Mouse (Mus musculus): ENCODE results near the gene Hoxc11. TPM values are rescaled to one million over a fixed set of nuclear protein-coding genes. Genes with fewer than 3 reads are reported as not detected.
A peak's percentile ranks its signal among the peaks of the same experiment; 100 is the strongest.

Hoxc11 gene
- total RNA-seq, 2 experiments from 2014 or later: not detected

GRCm38 (mm10) chr15:102963671-102964640, 9.7 kb downstream of the Hoxc11 start:
- DNase-seq: peak; percentile 26 to 47
- intact Hi-C loops (cut with DNase I): no loop called here

- intact Hi-C loops (cut with DNase I): no loop called here
- DNase-seq: no peak
Observed at GRCm38 (mm10) chr15:102965003-102965891, 11.0 kb downstream of the Hoxc11 start.

GRCm38 (mm10) chr15:102965892-102966775, 11.9 kb downstream of the Hoxc11 start:
- intact Hi-C loops (cut with DNase I): no loop called here

GRCm38 (mm10) chr15:102966776-102967311, 12.6 kb downstream of the Hoxc11 start, which contains the start of gene Hoxc10:
Hoxc10 (plus strand) TSS chr15:102966796.
- DNase-seq: no peak
- intact Hi-C loops (cut with DNase I): no loop called here

More at GRCm38 (mm10) chr15:102965892-102966775, 11.9 kb downstream of the Hoxc11 start:
- peak; percentile 44 to 72 for DNase-seq

GRCm38 (mm10) chr15:102967312-102967510, 13.0 kb downstream of the Hoxc11 start, which contains the start of gene Hoxc5:
Hoxc5 (plus strand) TSS chr15:102967443.
- DNase-seq: no peak
- intact Hi-C loops (cut with DNase I): no loop called here

- intact Hi-C loops (cut with DNase I): no loop called here
- no peak for DNase-seq
Observed at GRCm38 (mm10) chr15:102967511-102968397, 13.5 kb downstream of the Hoxc11 start.

- intact Hi-C loops (cut with DNase I): no loop called here
- no peak for DNase-seq
Observed at GRCm38 (mm10) chr15:102969296-102969695, 15.1 kb downstream of the Hoxc11 start.

GRCm38 (mm10) chr15:102970740-102971139, 16.5 kb downstream of the Hoxc11 start:
- DNase-seq: no peak
- intact Hi-C loops (cut with DNase I): loop anchor here (2.0 kb wide), 1 partner anchor 210 kb away; no protein-coding TSS in a partner anchor

GRCm38 (mm10) chr15:102972254-102972653, 18.0 kb downstream of the Hoxc11 start:
- DNase-seq: no peak
- intact Hi-C loops (cut with DNase I): no loop called here

- DNase-seq: no peak
- intact Hi-C loops (cut with DNase I): no loop called here
Observed at GRCm38 (mm10) chr15:102972753-102973152, 18.5 kb downstream of the Hoxc11 start.

GRCm38 (mm10) chr15:102975034-102975433, 20.8 kb downstream of the Hoxc11 start:
- intact Hi-C loops (cut with DNase I): no loop called here
- no peak for DNase-seq

GRCm38 (mm10) chr15:102975688-102976111, 21.5 kb downstream of the Hoxc11 start:
- intact Hi-C loops (cut with DNase I): no loop called here

GRCm38 (mm10) chr15:102976171-102976570, 21.9 kb downstream of the Hoxc11 start, which contains the start of gene Hoxc9:
Hoxc9 (plus strand) TSS chr15:102976439.
- intact Hi-C loops (cut with DNase I): no loop called here
- DNase-seq: no peak

More at GRCm38 (mm10) chr15:102975688-102976111, 21.5 kb downstream of the Hoxc11 start:
- no peak for DNase-seq

- DNase-seq: no peak
- intact Hi-C loops (cut with DNase I): no loop called here
Observed at GRCm38 (mm10) chr15:102976631-102977422, 22.6 kb downstream of the Hoxc11 start.

- intact Hi-C loops (cut with DNase I): no loop called here
- DNase-seq: no peak
Observed at GRCm38 (mm10) chr15:102977423-102977974, 23.3 kb downstream of the Hoxc11 start.

- no peak for DNase-seq
- intact Hi-C loops (cut with DNase I): no loop called here
Observed at GRCm38 (mm10) chr15:102978615-102979515, 24.6 kb downstream of the Hoxc11 start.

GRCm38 (mm10) chr15:102979936-102980335, 25.7 kb downstream of the Hoxc11 start:
- intact Hi-C loops (cut with DNase I): loop anchor here (10.0 kb wide), 1 partner anchor 335 kb away; the partner anchor contains the start of gene Gpr84

More at GRCm38 (mm10) chr15:102979936-102980335, 25.7 kb downstream of the Hoxc11 start:
- no peak for DNase-seq

All from heart, postnatal 10 days (tissue).